Mouse (Mus musculus): Measurements from ENCODE around the gene Sp8. TPM values are rescaled to one million over a fixed set of nuclear protein-coding genes. Genes with fewer than 3 reads are reported as not detected.
A peak's percentile ranks its signal among the peaks of the same experiment; 100 is the strongest.

Gene Sp8
- polyA plus RNA-seq, 1 experiment from 2014 or later: not detected

GRCm38 (mm10) chr12:118845351-118845750 is 778 bp upstream of the Sp8 start:
- Histone ChIP-seq H3K27ac (ENCODE audit: low read depth) (no peak overlapping the region), H3K36me3 (ENCODE audit: control insufficient read depth, insufficient read depth, low read length) (no peaks in the 10 kb centered on the region), H3K9me3 (ENCODE audit: control insufficient read depth, low read length) (no peaks in the 10 kb centered on the region), H3K9ac (ENCODE audit: low read length) (no peak overlapping the region), H3K4me2 (ENCODE audit: low read length) (no peak overlapping the region), H3K27me3 (replicated peaks; ENCODE audit: control insufficient read depth, insufficient read depth, low read length) (peaks cover 98% of the 10 kb centered on the region), H3K4me1 (replicated peaks; ENCODE audit: control insufficient read depth, insufficient read depth, low read length) (peaks cover 6% of the 10 kb centered on the region; the same call in 1 of the 2 replicates), H3K4me3 (ENCODE audit: low read depth, low read length) (no peak overlapping the region)
- DNase-seq (ENCODE audit: low spot score) (no peak), ATAC-seq (replicated peaks; ENCODE audit: low FRiP score, low TSS enrichment, low read depth) (no peak)
- 6% methylated on average over 3 of the region's 3 CpGs for WGBS

GRCm38 (mm10) chr12:118846649-118847321 is 656 bp downstream of the Sp8 start:
- WGBS: under 1% methylated on average over 59 of the region's 59 CpGs
- peaks cover 96% of the 10 kb centered on the region for H3K27me3 ChIP-seq (replicated peaks; ENCODE audit: control insufficient read depth, insufficient read depth, low read length)
- H3K27ac ChIP-seq (ENCODE audit: low read depth): no peak overlapping the region
- ATAC-seq (replicated peaks; ENCODE audit: low FRiP score, low TSS enrichment, low read depth) (peak; percentile 68; the same call in 1 of the 2 replicates), DNase-seq (ENCODE audit: low spot score) (peak; percentile 74)
- H3K9ac ChIP-seq (ENCODE audit: low read length): no peak overlapping the region
- no peaks in the 10 kb centered on the region for H3K9me3 ChIP-seq (ENCODE audit: control insufficient read depth, low read length)
- peak overlapping the region; percentile 56 for H3K4me2 ChIP-seq (ENCODE audit: low read length)
- H3K4me1 ChIP-seq (replicated peaks; ENCODE audit: control insufficient read depth, insufficient read depth, low read length): peaks cover 6% of the 10 kb centered on the region; the same call in 1 of the 2 replicates
- H3K4me3 ChIP-seq (ENCODE audit: low read depth, low read length): peak overlapping the region; percentile 30
- no peaks in the 10 kb centered on the region for H3K36me3 ChIP-seq (ENCODE audit: control insufficient read depth, insufficient read depth, low read length)

- DNase-seq (ENCODE audit: low spot score) (peak; percentile 67), ATAC-seq (replicated peaks; ENCODE audit: low FRiP score, low TSS enrichment, low read depth) (no peak)
- 2% methylated on average over 17 of the region's 17 CpGs for WGBS
Measured at GRCm38 (mm10) chr12:118847381-118847780, 1.3 kb downstream of the Sp8 start.

DNA sequence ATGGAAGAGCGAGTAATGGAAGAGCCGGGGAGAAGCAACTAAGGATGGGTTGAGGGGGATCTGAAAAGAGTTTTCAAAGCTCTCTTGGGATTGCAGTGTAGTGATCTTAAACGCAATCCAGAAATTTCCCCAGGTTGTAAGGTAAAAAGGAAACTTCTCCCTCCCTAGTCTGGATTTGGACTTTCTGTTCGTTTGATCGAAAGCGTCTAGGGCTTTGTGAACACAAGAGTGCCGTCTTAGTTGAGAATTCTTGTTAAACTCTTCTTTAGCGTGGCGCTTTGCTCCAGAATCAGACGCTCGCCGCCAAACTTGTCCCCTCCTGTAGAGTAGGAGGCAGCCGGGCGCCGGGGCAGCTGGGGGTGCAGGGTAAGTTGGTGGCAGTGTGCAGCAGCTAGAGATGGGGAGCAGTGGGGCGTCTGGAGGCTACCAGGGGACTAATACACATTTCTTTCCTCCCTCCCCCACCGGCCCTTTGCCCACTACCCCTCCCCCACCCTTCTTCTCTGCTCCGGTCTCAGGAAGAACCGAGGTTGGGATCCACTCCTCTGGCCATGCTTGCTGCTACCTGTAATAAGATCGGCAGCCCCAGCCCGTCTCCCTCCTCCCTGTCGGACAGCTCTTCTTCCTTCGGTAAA is 1.8 kb downstream of the Sp8 start:
- Histone ChIP-seq H3K4me1 (replicated peaks; ENCODE audit: control insufficient read depth, insufficient read depth, low read length) (peaks cover 6% of the 10 kb centered on the region; the same call in 1 of the 2 replicates), H3K36me3 (ENCODE audit: control insufficient read depth, insufficient read depth, low read length) (no peaks in the 10 kb centered on the region), H3K9ac (ENCODE audit: low read length) (no peak overlapping the region), H3K27ac (ENCODE audit: low read depth) (no peak overlapping the region), H3K4me3 (ENCODE audit: low read depth, low read length) (peak overlapping the region; percentile 12), H3K27me3 (replicated peaks; ENCODE audit: control insufficient read depth, insufficient read depth, low read length) (peaks cover 96% of the 10 kb centered on the region), H3K4me2 (ENCODE audit: low read length) (peak overlapping the region; percentile 39), H3K9me3 (ENCODE audit: control insufficient read depth, low read length) (no peaks in the 10 kb centered on the region)
- 1% methylated on average over 23 of the region's 23 CpGs for WGBS
- ATAC-seq (replicated peaks; ENCODE audit: low FRiP score, low TSS enrichment, low read depth) (no peak), DNase-seq (ENCODE audit: low spot score) (peak; percentile 69)

More at GRCm38 (mm10) chr12:118847381-118847780, 1.3 kb downstream of the Sp8 start:
- no peak overlapping the region for H3K27ac ChIP-seq (ENCODE audit: low read depth)
- H3K4me2 ChIP-seq (ENCODE audit: low read length): peak overlapping the region; percentile 56
- no peaks in the 10 kb centered on the region for H3K9me3 ChIP-seq (ENCODE audit: control insufficient read depth, low read length)
- peak overlapping the region; percentile 30; the same call in 1 of the 2 replicates for H3K4me3 ChIP-seq (ENCODE audit: low read depth, low read length)
- H3K27me3 ChIP-seq (replicated peaks; ENCODE audit: control insufficient read depth, insufficient read depth, low read length): peaks cover 96% of the 10 kb centered on the region
- peaks cover 6% of the 10 kb centered on the region; the same call in 1 of the 2 replicates for H3K4me1 ChIP-seq (replicated peaks; ENCODE audit: control insufficient read depth, insufficient read depth, low read length)
- no peaks in the 10 kb centered on the region for H3K36me3 ChIP-seq (ENCODE audit: control insufficient read depth, insufficient read depth, low read length)
- H3K9ac ChIP-seq (ENCODE audit: low read length): no peak overlapping the region

- WGBS: under 1% methylated on average over 80 of the region's 80 CpGs
- ATAC-seq (replicated peaks; ENCODE audit: low FRiP score, low TSS enrichment, low read depth) (no peak), DNase-seq (ENCODE audit: low spot score) (peak; percentile 80)
- no peak overlapping the region for H3K27ac ChIP-seq (ENCODE audit: low read depth)
- peaks cover 96% of the 10 kb centered on the region for H3K27me3 ChIP-seq (replicated peaks; ENCODE audit: control insufficient read depth, insufficient read depth, low read length)
- peak overlapping the region; percentile 39 for H3K4me2 ChIP-seq (ENCODE audit: low read length)
- no peaks in the 10 kb centered on the region for H3K9me3 ChIP-seq (ENCODE audit: control insufficient read depth, low read length)
- peak overlapping the region; percentile 12 for H3K4me3 ChIP-seq (ENCODE audit: low read depth, low read length)
- H3K4me1 ChIP-seq (replicated peaks; ENCODE audit: control insufficient read depth, insufficient read depth, low read length): peaks cover 6% of the 10 kb centered on the region; the same call in 1 of the 2 replicates
- H3K9ac ChIP-seq (ENCODE audit: low read length): no peak overlapping the region
- no peaks in the 10 kb centered on the region for H3K36me3 ChIP-seq (ENCODE audit: control insufficient read depth, insufficient read depth, low read length)
Measured at GRCm38 (mm10) chr12:118848496-118849202, 2.5 kb downstream of the Sp8 start.

DNA sequence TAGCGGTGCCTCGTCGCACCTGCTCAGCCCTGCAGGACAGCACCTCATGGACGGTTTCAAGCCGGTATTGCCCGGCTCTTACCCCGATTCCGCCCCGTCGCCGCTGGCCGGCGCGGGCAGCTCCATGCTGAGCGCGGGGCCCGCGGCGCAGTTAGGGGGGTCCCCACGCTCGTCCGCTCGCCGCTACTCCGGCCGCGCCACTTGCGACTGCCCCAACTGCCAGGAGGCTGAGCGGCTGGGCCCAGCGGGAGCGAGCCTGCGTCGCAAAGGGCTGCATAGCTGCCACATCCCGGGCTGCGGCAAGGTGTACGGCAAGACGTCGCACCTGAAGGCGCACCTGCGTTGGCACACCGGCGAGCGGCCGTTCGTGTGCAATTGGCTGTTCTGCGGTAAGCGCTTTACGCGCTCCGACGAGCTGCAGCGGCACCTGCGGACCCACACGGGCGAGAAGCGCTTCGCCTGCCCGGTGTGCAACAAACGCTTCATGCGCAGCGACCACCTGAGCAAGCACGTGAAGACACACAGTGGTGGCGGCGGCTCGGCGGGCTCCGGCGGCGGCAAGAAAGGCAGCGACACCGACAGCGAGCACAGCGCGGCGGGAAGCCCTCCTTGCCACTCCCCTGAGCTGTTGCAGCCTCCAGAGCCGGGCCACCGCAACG is 3.2 kb downstream of the Sp8 start:
- DNase-seq (ENCODE audit: low spot score) (peak; percentile 79), ATAC-seq (replicated peaks; ENCODE audit: low FRiP score, low TSS enrichment, low read depth) (0 out of 2 replicates have a peak, but pooled peaks have one; percentile 17)
- no peak overlapping the region for H3K9ac ChIP-seq (ENCODE audit: low read length)
- under 1% methylated on average over 76 of the region's 78 CpGs for WGBS
- no peaks in the 10 kb centered on the region for H3K9me3 ChIP-seq (ENCODE audit: control insufficient read depth, low read length)
- peaks cover 96% of the 10 kb centered on the region for H3K27me3 ChIP-seq (replicated peaks; ENCODE audit: control insufficient read depth, insufficient read depth, low read length)
- no peaks in the 10 kb centered on the region for H3K36me3 ChIP-seq (ENCODE audit: control insufficient read depth, insufficient read depth, low read length)
- H3K4me3 ChIP-seq (ENCODE audit: low read depth, low read length): peak overlapping the region; percentile 12; the same call in 1 of the 2 replicates
- H3K4me1 ChIP-seq (replicated peaks; ENCODE audit: control insufficient read depth, insufficient read depth, low read length): peaks cover 6% of the 10 kb centered on the region; the same call in 1 of the 2 replicates
- no peak overlapping the region for H3K27ac ChIP-seq (ENCODE audit: low read depth)
- peak overlapping the region; percentile 39 for H3K4me2 ChIP-seq (ENCODE audit: low read length)

DNA sequence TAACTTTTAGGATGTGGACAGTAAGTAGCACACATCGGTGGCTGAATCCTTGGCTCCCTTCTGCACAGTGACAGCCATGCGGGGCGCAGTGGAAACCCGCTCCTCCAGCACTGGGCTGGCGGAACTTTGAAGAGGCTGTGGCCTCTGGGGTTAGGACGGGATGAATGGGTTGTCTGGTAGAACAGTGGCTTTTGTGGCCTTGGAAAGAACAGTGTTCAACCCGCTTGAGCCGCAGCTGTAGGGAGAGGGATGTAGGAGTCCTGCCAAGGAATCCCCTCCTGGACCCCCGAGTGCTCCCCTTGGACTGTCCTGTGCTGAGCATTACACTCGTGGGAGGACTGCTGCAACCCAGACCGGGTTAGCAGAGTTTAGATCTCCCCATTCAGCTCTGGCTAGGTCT is 3.9 kb downstream of the Sp8 start:
- WGBS: 1% methylated on average over 11 of the region's 11 CpGs
- no peak for ATAC-seq (replicated peaks; ENCODE audit: low FRiP score, low TSS enrichment, low read depth)

GRCm38 (mm10) chr12:118850851-118851410 is 4.8 kb downstream of the Sp8 start:
- Histone ChIP-seq H3K9ac (ENCODE audit: low read length) (no peak overlapping the region), H3K36me3 (ENCODE audit: control insufficient read depth, insufficient read depth, low read length) (no peaks in the 10 kb centered on the region), H3K4me2 (ENCODE audit: low read length) (no peak overlapping the region), H3K4me1 (replicated peaks; ENCODE audit: control insufficient read depth, insufficient read depth, low read length) (peaks cover 6% of the 10 kb centered on the region; the same call in 1 of the 2 replicates), H3K4me3 (ENCODE audit: low read depth, low read length) (no peak overlapping the region), H3K27ac (ENCODE audit: low read depth) (no peak overlapping the region), H3K9me3 (ENCODE audit: control insufficient read depth, low read length) (no peaks in the 10 kb centered on the region), H3K27me3 (replicated peaks; ENCODE audit: control insufficient read depth, insufficient read depth, low read length) (peaks cover 96% of the 10 kb centered on the region)
- ATAC-seq (replicated peaks; ENCODE audit: low FRiP score, low TSS enrichment, low read depth) (no peak), DNase-seq (ENCODE audit: low spot score) (no peak)
- 31% methylated on average over 12 of the region's 12 CpGs for WGBS

More for the DNA sequence above, 3.9 kb downstream of the Sp8 start:
- H3K4me1 ChIP-seq (replicated peaks; ENCODE audit: control insufficient read depth, insufficient read depth, low read length): peaks cover 6% of the 10 kb centered on the region; the same call in 1 of the 2 replicates
- H3K4me2 ChIP-seq (ENCODE audit: low read length): no peak overlapping the region
- H3K36me3 ChIP-seq (ENCODE audit: control insufficient read depth, insufficient read depth, low read length): no peaks in the 10 kb centered on the region
- H3K27ac ChIP-seq (ENCODE audit: low read depth): no peak overlapping the region
- H3K27me3 ChIP-seq (replicated peaks; ENCODE audit: control insufficient read depth, insufficient read depth, low read length): peaks cover 96% of the 10 kb centered on the region
- H3K9me3 ChIP-seq (ENCODE audit: control insufficient read depth, low read length): no peaks in the 10 kb centered on the region
- no peak overlapping the region for H3K9ac ChIP-seq (ENCODE audit: low read length)
- no peak overlapping the region for H3K4me3 ChIP-seq (ENCODE audit: low read depth, low read length)
- peak; percentile 73 for DNase-seq (ENCODE audit: low spot score)
